Mouse (Mus musculus): ENCODE results near the gene Rsrc2. TPM values are rescaled to one million over a fixed set of nuclear protein-coding genes. Genes with fewer than 3 reads are reported as not detected.

Rsrc2 gene
- total and polyA plus RNA-seq, 3 experiments: 55.8 to 128 (median 107) TPM

GRCm38 (mm10) chr5:123720328-123721311 is 28.6 kb downstream of the Rsrc2 start, which contains the start of gene Zcchc8 (continued):
- TF ChIP-seq JUN (IDR thresholded peaks at IDR 0.05; ENCODE audit: insufficient read depth, low read depth, low read length): no peak
- TF ChIP-seq UBTF (IDR thresholded peaks at IDR 0.05; ENCODE audit: low read depth, low read length): peak; percentile 91
- peak; percentile 34; the same call in 1 of the 2 replicates for TF ChIP-seq MXI1 (IDR thresholded peaks at IDR 0.05; ENCODE audit: low read depth, low read length)
- TF ChIP-seq TBP (conservative IDR thresholded peaks at IDR 0.05; ENCODE audit: low read depth, low read length): peak; percentile 89
- TF ChIP-seq MAZ (IDR thresholded peaks at IDR 0.05; ENCODE audit: low read depth, low read length): 0 out of 2 replicates have a peak, but pooled peaks have one; percentile 70
- no peak for TF ChIP-seq USF2 (conservative IDR thresholded peaks at IDR 0.05; ENCODE audit: low read depth, low read length)
- TF ChIP-seq SIN3A (IDR thresholded peaks at IDR 0.05; ENCODE audit: low read length): peak; percentile 90
- TF ChIP-seq ELF1 (IDR thresholded peaks at IDR 0.05; ENCODE audit: low read depth, low read length): peak; percentile 70
- TF ChIP-seq MAX (IDR thresholded peaks at IDR 0.05; ENCODE audit: low read length): no peak; the same call in 1 of the 2 replicates
- TF ChIP-seq EP300 (IDR thresholded peaks at IDR 0.05; ENCODE audit: low read length): no peak
- TF ChIP-seq CTCF (conservative IDR thresholded peaks at IDR 0.05 in 1 of 2, IDR thresholded peaks at IDR 0.05 in 1 of 2; ENCODE audit: low read depth in 2 of 2, low read length in 2 of 2): no peak
- TF ChIP-seq POLR2A (IDR thresholded peaks at IDR 0.05; ENCODE audit: low read depth, low read length): peak; percentile 92
- no peak for TF ChIP-seq USF1 (IDR thresholded peaks at IDR 0.05; ENCODE audit: low read depth, low read length)
- TF ChIP-seq MAFK (IDR thresholded peaks at IDR 0.05; ENCODE audit: insufficient replicate concordance, low read length): no peak
- no peak for TF ChIP-seq JUND (conservative IDR thresholded peaks at IDR 0.05; ENCODE audit: low read depth, low read length)
- TF ChIP-seq E2F4 (IDR thresholded peaks at IDR 0.05; ENCODE audit: insufficient replicate concordance, low read depth, low read length): no peak
- TF ChIP-seq BHLHE40 (IDR thresholded peaks at IDR 0.05; ENCODE audit: low read depth, low read length): no peak
- TF ChIP-seq ZNF384 (IDR thresholded peaks at IDR 0.05; ENCODE audit: low read depth, low read length): peak; percentile 97

GRCm38 (mm10) chr5:123714622-123715021 is 34.6 kb downstream of the Rsrc2 start:
- in situ Hi-C loops (cut with MboI; ENCODE audit: low pct_ligation_motif_present, low pct_unique_long_range_greater_than_20kb, low sequenced_read_pairs): no loop called here
- no peak for TF ChIP-seq GABPA (IDR thresholded peaks at IDR 0.05; ENCODE audit: insufficient replicate concordance, low read depth, low read length)
- no peak for TF ChIP-seq KAT2A (IDR thresholded peaks at IDR 0.05; ENCODE audit: insufficient replicate concordance, low read length)
- no peak for TF ChIP-seq NELFE (IDR thresholded peaks at IDR 0.05; ENCODE audit: low read depth, low read length)
- no peak for TF ChIP-seq ETS1 (conservative IDR thresholded peaks at IDR 0.05; ENCODE audit: low read depth, low read length)
- no peak for TF ChIP-seq JUN (IDR thresholded peaks at IDR 0.05; ENCODE audit: insufficient read depth, low read depth, low read length)
- TF ChIP-seq BHLHE40 (IDR thresholded peaks at IDR 0.05; ENCODE audit: low read depth, low read length): no peak
- TF ChIP-seq PAX5 (IDR thresholded peaks at IDR 0.05; ENCODE audit: low read length): no peak
- Histone ChIP-seq H3K9me3 (replicated peaks; ENCODE audit: low read length) (no peaks in the 10 kb centered on the region), H3K79me2 (replicated peaks; ENCODE audit: control insufficient read depth, extremely low read depth, insufficient read depth, poor library complexity, severe bottlenecking) (peaks cover 33% of the 10 kb centered on the region), H3K36me3 (replicated peaks in 1 of 2; ENCODE audit: control insufficient read depth in 1 of 2, insufficient read depth in 1 of 2, low read length in 1 of 2) (peaks cover 59 to 83% of the 10 kb centered on the region in 2 experiments), H3K4me2 (ENCODE audit: insufficient read depth, low read depth, poor library complexity, severe bottlenecking) (no peak overlapping the region), H3K9ac (ENCODE audit: insufficient read depth, low read depth) (no peak overlapping the region), H3K4me1 (ENCODE audit: control insufficient read depth in 1 of 2, insufficient read depth in 2 of 2) (peaks cover 4 to 24% of the 10 kb centered on the region in 2 experiments; a peak in 3 of 4 replicates), H3K27ac (ENCODE audit: insufficient read depth, low read depth) (no peak overlapping the region), H3K27me3 (replicated peaks) (no peaks in the 10 kb centered on the region), H3K4me3 (replicated peaks in 1 of 3; ENCODE audit: low read depth in 2 of 3, low read length in 2 of 3, poor library complexity in 1 of 3) (no peak overlapping the region)
- dilution Hi-C loops (cut with MboI; ENCODE audit: extremely low pct_ligation_motif_present, extremely low pct_unique_long_range_greater_than_20kb, low sequenced_read_pairs): no loop called here
- DNase-seq (ENCODE audit: extremely low read depth): no peak
